Mouse (Mus musculus) embryonic facial prominence, embryonic 15.5 days (tissue): ENCODE measurements at regions not wholly inside any gene's neighbourhood (a gene's known extent, or its start where the extent isn't known, plus 50 kb on each side); places are given as distances from the start of the nearest gene placed in this dataset.

Source experiments
- ATAC-seq: fragments of 200-750 bp; cut with Nextera tagmentation; 2 replicates; pipeline ENCODE4 v1.8.0; 2017; ENCODE audit warnings: low read depth, moderate TSS enrichment; ENCODE audit not compliant: insufficient number of reproducible peaks, low FRiP score, low TSS enrichment
- H3K27ac ChIP-seq: fragments of 300-500 bp; sonication (generic); replicated peaks from 2 replicates; pipeline ENCODE4 v1.5.1; 2015; ENCODE audit warnings: mild to moderate bottlenecking, inconsistent platforms
- H3K27me3 ChIP-seq: fragments of 300-500 bp; sonication (generic); 2 replicates; pipeline ENCODE4 v1.6.1; 2015; ENCODE audit warnings: inconsistent platforms
- H3K36me3 ChIP-seq: fragments of 300-500 bp; sonication (generic); 2 replicates; pipeline ENCODE4 v1.6.1; 2015; ENCODE audit warnings: mild to moderate bottlenecking, inconsistent platforms
- H3K4me1 ChIP-seq: fragments of 300-500 bp; sonication (generic); 2 replicates; pipeline ENCODE4 v1.6.1; 2015; ENCODE audit warnings: inconsistent platforms
- H3K4me2 ChIP-seq: fragments of 300-500 bp; sonication (generic); replicated peaks from 2 replicates; pipeline ENCODE4 v1.6.1; 2015; ENCODE audit warnings: mild to moderate bottlenecking, inconsistent platforms
- H3K4me3 ChIP-seq: fragments of 300-500 bp; sonication (generic); replicated peaks from 2 replicates; pipeline ENCODE4 v1.5.1; 2015; ENCODE audit warnings: mild to moderate bottlenecking, inconsistent platforms
- H3K9ac ChIP-seq: fragments of 300-500 bp; sonication (generic); 2 replicates; pipeline ENCODE4 v1.6.1; 2015; ENCODE audit warnings: inconsistent platforms
- H3K9me3 ChIP-seq: fragments of 300-500 bp; sonication (generic); replicated peaks from 2 replicates; pipeline ENCODE4 v1.6.1; 2016; ENCODE audit warnings: inconsistent platforms
- WGBS: fragments of 180-500 bp; shearing (Covaris S2); methylation state at CpG from one replicate; pipeline ENCODE4 v1.1.7; 2015; 5-methylcytosine and 5-hydroxymethylcytosine counted together

DNA sequence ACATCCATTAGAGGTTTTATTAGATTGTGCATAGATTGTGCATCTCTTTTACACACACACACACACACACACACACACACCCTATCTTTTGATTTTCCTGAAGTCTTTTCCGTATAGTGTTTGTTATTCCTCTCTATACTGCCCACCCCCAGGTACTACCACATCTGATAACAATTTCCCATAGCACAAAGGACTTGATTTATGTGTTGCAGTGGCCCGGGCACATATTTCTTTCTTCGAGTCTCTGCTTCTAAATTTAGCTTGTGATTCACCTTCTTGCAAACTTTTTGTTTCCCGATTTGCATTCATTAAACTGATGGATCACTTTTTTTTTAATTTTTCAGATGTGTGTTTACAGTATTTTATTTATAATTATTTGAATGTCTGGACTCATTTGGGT is 254.8 kb downstream of the Pcdh18 start:
- Histone ChIP-seq H3K36me3 (no peaks in the 10 kb centered on the region), H3K4me3 (no peak overlapping the region), H3K4me2 (no peak overlapping the region), H3K9me3 (no peaks in the 10 kb centered on the region), H3K9ac (no peak overlapping the region), H3K27ac (no peak overlapping the region), H3K27me3 (no peaks in the 10 kb centered on the region), H3K4me1 (no peaks in the 10 kb centered on the region)
- ATAC-seq, result no peak
- 35% methylated on average over 4 of the region's 4 CpGs for WGBS

DNA sequence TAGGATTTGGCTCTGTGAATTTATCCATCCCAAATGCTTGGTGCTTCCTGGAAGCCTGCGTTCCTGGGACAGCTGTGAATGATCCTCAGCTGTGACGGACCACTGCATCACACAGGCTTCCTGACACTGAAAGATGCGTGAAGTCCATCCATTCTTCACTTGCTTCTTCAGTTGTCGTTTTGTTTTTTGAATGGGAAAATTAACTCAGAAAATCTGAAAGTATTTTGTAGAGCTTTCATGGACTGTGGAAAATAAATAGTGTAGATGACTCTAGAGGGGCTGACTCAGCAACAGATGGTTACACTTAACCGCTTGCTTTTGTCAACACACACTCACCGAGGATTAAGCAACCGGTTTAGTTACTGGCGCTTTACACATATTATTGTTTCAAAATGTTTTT is 272.0 kb downstream of the Pcdh18 start:
- no peak; the same call in 1 of the 2 replicates for ATAC-seq

More for the DNA sequence above, 272.0 kb downstream of the Pcdh18 start:
- no peak overlapping the region for H3K4me3 ChIP-seq
- peak overlapping the region; percentile 75 for H3K27ac ChIP-seq
- H3K4me1 ChIP-seq, result no peaks in the 10 kb centered on the region
- H3K4me2 ChIP-seq, result peak overlapping the region; percentile 17; the same call in 1 of the 2 replicates
- H3K36me3 ChIP-seq, result no peaks in the 10 kb centered on the region
- WGBS, result 32% methylated on average over 8 of the region's 8 CpGs
- H3K27me3 ChIP-seq, result no peaks in the 10 kb centered on the region
- H3K9me3 ChIP-seq, result no peaks in the 10 kb centered on the region
- H3K9ac ChIP-seq, result no peak overlapping the region
